Mouse (Mus musculus) right cerebral cortex, postnatal 14 days (tissue): Measurements from ENCODE around the gene Rassf10.

Experiments used
- DNase-seq: peaks from one replicate; pipeline ENCODE4 v3.0.0; 2022

Rassf10 gene

DNA sequence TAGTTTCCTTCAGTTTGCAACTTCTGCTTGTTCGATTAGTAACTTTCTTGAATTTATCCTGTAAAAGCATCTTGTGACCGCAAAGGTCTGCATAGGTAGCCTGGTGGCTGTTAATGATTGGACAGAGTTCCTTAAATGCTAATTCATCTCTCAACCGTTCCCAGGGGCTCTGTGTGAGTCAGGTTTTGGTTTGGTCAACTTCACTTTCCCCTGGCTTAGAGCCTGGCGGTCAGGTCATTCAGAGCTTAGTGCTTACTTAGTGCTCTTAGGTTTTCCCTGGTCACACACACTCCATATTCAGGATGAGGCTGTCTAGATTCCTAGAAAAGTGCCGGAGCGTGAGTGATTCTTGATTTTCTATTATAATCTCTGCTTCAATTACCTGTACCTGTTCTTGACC, 12.6 kb downstream of the Rassf10 start:
- no peak for DNase-seq

DNA sequence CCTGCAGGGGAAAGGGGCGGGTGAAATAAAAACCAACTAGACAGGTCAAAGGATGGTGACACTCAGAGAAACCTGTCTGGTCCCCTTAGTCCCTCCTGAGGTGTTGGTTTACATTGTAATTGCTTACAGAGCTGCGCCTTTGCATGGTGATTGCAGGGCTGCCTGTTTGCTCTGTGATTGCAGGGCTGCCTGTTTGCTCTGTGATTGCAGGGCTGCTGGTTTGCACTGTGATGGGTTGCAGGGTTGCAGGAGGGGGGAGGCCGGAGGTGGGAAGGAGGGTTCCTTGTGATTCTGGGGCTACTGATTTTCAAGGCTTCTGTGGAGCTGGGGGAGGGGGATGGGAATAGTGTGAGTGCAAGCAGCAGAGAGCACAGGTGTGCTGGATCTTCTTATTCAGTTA, 13.0 kb downstream of the Rassf10 start:
- DNase-seq, result no peak

DNA sequence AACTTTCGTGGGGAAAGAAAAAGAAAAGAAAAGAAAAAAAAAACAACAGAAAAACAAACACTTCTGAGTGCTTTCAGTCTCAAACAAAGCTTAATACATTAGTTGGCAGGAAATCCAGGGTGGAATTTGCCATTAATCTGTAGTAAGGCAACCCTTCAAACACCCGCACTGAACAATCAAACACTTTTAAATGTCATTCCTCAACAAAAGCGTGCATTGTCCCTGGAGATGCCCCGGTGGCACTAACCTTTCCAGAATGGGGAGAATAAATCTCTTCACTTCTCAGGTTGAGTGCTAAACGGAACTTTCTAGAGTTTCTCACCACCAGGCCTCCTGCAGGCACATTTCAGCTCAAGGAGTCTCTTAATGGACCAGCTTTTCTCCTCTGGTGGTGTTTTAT, 29.6 kb downstream of the Rassf10 start:
- DNase-seq, result no peak

DNA sequence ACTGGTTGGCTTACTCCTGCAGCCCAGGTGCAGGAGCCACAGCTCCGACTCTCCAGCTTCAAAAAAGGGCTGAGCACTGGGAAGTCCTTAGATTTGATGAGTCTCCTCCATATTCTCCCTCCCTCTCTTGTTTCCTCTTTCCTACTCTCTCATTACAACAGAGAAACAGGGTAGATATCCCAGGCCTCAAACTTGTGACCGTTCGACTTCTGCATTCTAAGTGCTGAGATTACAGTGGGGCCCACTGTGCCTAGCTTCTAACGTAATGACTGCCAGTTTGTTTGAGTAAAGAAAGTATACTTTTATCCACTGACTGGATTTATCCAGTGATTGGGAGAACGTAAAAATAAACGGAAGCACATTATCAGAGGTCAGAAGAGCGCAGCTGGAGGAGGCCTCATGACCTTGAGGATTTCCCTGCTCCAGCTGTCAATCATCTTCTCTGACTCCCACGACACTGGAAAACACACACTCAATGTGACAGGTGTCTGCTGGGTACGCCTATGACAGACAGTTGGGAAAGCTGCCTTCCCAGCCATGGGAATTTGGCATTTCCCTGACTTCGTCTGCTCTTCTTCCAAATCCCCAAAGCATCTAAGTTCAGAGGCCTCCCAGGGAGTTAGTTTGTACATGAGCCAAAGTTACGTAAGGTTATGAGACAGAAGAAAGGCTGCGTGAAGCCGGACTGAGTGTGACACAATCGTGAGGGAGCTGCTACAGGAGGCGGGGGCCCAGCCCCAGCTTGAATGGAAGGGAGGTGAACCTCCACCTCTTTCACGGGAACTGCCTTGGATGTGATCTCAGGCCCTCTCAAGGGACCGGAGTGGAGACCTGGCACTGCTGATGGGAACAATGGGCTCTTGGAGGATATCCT, 31.2 kb downstream of the Rassf10 start:
- DNase-seq, result no peak

DNA sequence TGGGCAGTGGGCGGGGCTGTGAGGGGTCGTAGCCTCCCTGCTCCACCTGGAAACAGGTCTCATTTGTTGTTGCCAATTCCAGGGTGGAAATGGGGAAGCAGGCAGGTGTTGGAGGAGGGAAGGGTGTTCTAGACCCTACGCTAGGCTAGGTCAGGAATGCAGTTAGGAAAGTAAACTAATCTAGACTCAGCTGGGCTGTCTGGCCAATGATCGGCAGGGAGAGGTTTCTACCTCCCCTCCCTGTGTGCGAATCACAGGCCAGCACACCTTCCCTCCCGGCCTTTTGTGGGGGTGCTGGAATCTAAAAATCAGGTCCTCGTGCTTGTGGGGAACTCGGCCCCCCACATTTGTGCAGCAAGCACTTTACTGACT, 31.8 kb downstream of the Rassf10 start:
- no peak for DNase-seq

DNA sequence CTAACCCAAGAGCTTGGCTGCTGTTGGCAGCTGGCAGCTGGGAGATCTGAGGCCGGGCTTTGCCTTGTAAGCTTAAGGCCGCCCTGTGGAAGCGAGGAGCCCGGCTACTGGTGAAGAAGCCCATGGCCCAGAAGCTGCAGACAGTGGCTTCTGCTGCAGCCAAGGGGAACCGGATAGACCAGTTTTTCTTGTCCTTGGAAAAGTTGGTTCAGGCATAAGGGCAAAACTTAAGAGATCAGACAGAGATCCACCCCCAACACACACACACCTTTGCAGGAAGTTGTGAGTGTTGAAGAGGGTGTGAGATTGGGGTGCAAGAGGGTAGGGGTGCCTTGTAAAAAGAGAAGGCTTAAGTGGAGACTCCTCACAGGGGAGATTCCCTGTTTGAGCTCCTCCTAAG, 39.2 kb downstream of the Rassf10 start:
- DNase-seq, result no peak

DNA sequence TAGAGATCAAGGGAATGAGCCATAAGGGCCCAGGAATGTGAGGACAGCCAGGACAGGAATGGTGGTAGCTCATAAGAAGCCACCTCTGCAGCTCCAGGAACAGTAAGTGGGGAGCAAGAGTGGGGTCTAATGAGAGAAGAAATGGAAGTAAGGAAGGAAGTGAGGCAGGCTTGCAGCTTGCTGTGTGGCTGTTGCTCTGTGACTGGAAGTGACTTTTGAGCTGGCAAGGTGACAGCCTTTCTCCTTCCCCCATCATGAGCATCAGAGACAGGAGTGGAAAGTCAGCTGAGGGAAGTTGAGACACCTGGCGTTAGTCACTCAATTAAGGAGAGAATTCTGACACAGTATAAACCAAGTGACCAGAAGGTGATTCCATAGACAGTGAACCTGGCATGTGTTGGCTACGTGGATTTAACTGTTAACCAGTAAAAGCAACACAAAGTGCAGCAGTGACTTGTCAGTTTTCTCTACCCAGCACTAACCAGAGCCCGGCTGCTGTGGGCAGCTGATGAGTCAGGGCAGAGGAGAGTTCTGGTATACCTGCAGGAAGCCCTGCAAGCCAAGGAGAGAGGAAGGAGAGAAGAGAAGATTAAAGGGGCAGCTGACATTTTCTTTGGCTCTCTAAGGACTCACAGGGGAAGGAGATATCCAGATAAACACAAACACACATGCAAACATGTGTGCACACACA, 49.9 kb downstream of the Rassf10 start:
- no peak for DNase-seq

DNA sequence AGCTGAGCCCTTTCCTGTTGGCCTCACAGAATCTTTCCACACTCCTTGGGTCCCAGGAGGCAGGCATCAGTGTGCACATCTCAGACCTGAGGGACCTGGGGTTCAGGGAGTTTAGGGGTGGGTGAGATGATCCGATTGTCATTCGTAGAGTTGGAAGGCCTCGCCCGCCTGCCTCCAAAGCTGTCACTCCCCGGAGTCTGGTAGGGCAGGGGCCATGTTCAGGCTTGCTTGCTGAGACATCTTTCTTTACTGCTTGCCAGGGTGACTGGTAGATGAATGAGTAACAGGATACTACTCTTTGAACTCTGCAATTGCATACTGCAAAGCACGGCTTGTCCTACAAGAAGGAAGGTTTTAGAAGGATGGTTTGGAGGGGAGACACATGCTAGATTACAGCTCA, 52.0 kb downstream of the Rassf10 start:
- no peak for DNase-seq
